Mouse (Mus musculus) hindbrain, embryonic 16.5 days (tissue): ENCODE data around the gene Ppp2r5d. TPM values are rescaled to one million over a fixed set of nuclear protein-coding genes. Genes with fewer than 3 reads are reported as not detected.

Experiments
- ATAC-seq: fragments of 200-750 bp; cut with Nextera tagmentation; 2 replicates; pipeline ENCODE4 v1.8.0; 2017; ENCODE audit warnings: moderate TSS enrichment, moderate library complexity
- H3K27ac ChIP-seq: fragments of 300-500 bp; sonication (generic); 2 replicates; pipeline ENCODE4 v1.5.1; 2014; ENCODE audit warnings: low read depth, mild to moderate bottlenecking, control low read depth, low read length, moderate library complexity
- H3K27me3 ChIP-seq: fragments of 300-500 bp; sonication (generic); replicated peaks from 2 replicates; pipeline ENCODE4 v1.6.1; 2014; ENCODE audit warnings: low read length; ENCODE audit not compliant: control insufficient read depth, insufficient read depth
- H3K36me3 ChIP-seq: fragments of 300-500 bp; sonication (generic); 2 replicates; pipeline ENCODE4 v1.6.1; 2014; ENCODE audit warnings: mild to moderate bottlenecking, low read length, moderate library complexity, mixed read lengths; ENCODE audit not compliant: control insufficient read depth, insufficient read depth
- H3K4me1 ChIP-seq: fragments of 300-500 bp; sonication (generic); 2 replicates; pipeline ENCODE4 v1.6.1; 2014; ENCODE audit warnings: low read depth, low read length; ENCODE audit not compliant: control insufficient read depth, insufficient read depth
- H3K4me2 ChIP-seq: fragments of 300-500 bp; sonication (generic); 2 replicates; pipeline ENCODE4 v1.6.1; 2014; ENCODE audit warnings: mild to moderate bottlenecking, low read length, control low read depth, moderate library complexity
- H3K4me3 ChIP-seq: fragments of 300-500 bp; sonication (generic); 2 replicates; pipeline ENCODE4 v1.5.1; 2014; ENCODE audit warnings: mild to moderate bottlenecking, low read length, control low read depth, moderate library complexity
- H3K9ac ChIP-seq: fragments of 300-500 bp; sonication (generic); 2 replicates; pipeline ENCODE4 v1.6.1; 2014; ENCODE audit warnings: low read depth, mild to moderate bottlenecking, control low read depth, low read length, moderate library complexity
- H3K9me3 ChIP-seq: fragments of 300-500 bp; sonication (generic); 2 replicates; pipeline ENCODE4 v1.6.1; 2014; ENCODE audit warnings: mild to moderate bottlenecking, low read length, moderate library complexity; ENCODE audit not compliant: control insufficient read depth
- WGBS: fragments of 180-500 bp; shearing (Covaris S2); extraction: QIAGEN DNeasy Blood & Tissue Kit; methylation state at CpG from one replicate; pipeline ENCODE4 v1.1.7; 2014; 5-methylcytosine and 5-hydroxymethylcytosine counted together
- polyA plus RNA-seq: library from polyadenylated mRNA; unstranded; fragments of >200 nt; fragmentation: Nextera tagmentation; extraction: Ambion mirVana; gene quantifications from 2 replicates; pipeline ENCODE4 v1.2.1, GENCODE M21; 2015

The Ppp2r5d gene
- polyA plus RNA-seq, 1 experiment from 2014 or later, result 102 TPM

- Histone ChIP-seq H3K4me2 (peak within 1 kb of the TSS; percentile 89), H3K27me3 (no peaks in the 10 kb centered on the region), H3K9me3 (no peaks in the 10 kb centered on the region), H3K4me1 (peaks cover 12% of the 10 kb centered on the region), H3K4me3 (peak within 1 kb of the TSS; percentile 98), H3K9ac (peak within 1 kb of the TSS; percentile 95), H3K36me3 (peaks cover 16% of the 10 kb centered on the region), H3K27ac (peak within 1 kb of the TSS; percentile 80)
- WGBS, result 8% methylated on average over 36 of the region's 36 CpGs
- peak; percentile 94 for ATAC-seq
These were observed 6.2 kb upstream of the Ppp2r5d start, which contains the start of gene Pex6 for GRCm38 (mm10) chr17:46710959-46711597. TSS of gene Pex6 (plus strand) at chr17:46711463.

GRCm38 (mm10) chr17:46706375-46707089 lies 1.6 kb upstream of the Ppp2r5d start:
- H3K4me1 ChIP-seq, result peaks cover 26% of the 10 kb centered on the region
- no peaks in the 10 kb centered on the region for H3K9me3 ChIP-seq
- ATAC-seq, result no peak
- no peaks in the 10 kb centered on the region for H3K36me3 ChIP-seq
- H3K27ac ChIP-seq, result no peak overlapping the region
- no peak overlapping the region for H3K9ac ChIP-seq
- H3K4me2 ChIP-seq, result no peak overlapping the region
- H3K27me3 ChIP-seq, result no peaks in the 10 kb centered on the region
- WGBS, result 95% methylated on average over 14 of the region's 14 CpGs
- no peak overlapping the region for H3K4me3 ChIP-seq

GRCm38 (mm10) chr17:46703971-46704886 lies 682 bp downstream of the Ppp2r5d start:
- 5% methylated on average over 35 of the region's 41 CpGs for WGBS
- peaks cover 31% of the 10 kb centered on the region for H3K4me1 ChIP-seq
- peak overlapping the region; percentile 72 for H3K4me2 ChIP-seq
- H3K27me3 ChIP-seq, result no peaks in the 10 kb centered on the region
- H3K36me3 ChIP-seq, result 0 out of 2 replicates have a peak, but pooled peaks cover 3% of the 10 kb centered on the region
- ATAC-seq, result peak; percentile 73; the same call in 1 of the 2 replicates
- peak overlapping the region; percentile 86 for H3K27ac ChIP-seq
- peak overlapping the region; percentile 96 for H3K9ac ChIP-seq
- H3K9me3 ChIP-seq, result no peaks in the 10 kb centered on the region
- H3K4me3 ChIP-seq, result peak overlapping the region; percentile 98

GRCm38 (mm10) chr17:46702506-46702905 lies 2.4 kb downstream of the Ppp2r5d start:
- 86% methylated on average over 5 of the region's 5 CpGs for WGBS
- H3K27me3 ChIP-seq, result no peaks in the 10 kb centered on the region
- H3K4me3 ChIP-seq, result no peak overlapping the region
- H3K9me3 ChIP-seq, result no peaks in the 10 kb centered on the region
- no peak overlapping the region; the same call in 1 of the 2 replicates for H3K4me2 ChIP-seq
- no peak overlapping the region for H3K27ac ChIP-seq
- 0 out of 2 replicates have a peak, but pooled peaks cover 3% of the 10 kb centered on the region for H3K36me3 ChIP-seq
- no peak overlapping the region; the same call in 1 of the 2 replicates for H3K9ac ChIP-seq
- H3K4me1 ChIP-seq, result peaks cover 31% of the 10 kb centered on the region
- ATAC-seq, result no peak

- H3K27ac ChIP-seq, result no peak overlapping the region
- no peak overlapping the region for H3K4me2 ChIP-seq
- H3K9me3 ChIP-seq, result no peaks in the 10 kb centered on the region
These were observed 2.8 kb downstream of the Ppp2r5d start for GRCm38 (mm10) chr17:46702100-46702499.

GRCm38 (mm10) chr17:46701489-46701888 lies 3.4 kb downstream of the Ppp2r5d start:
- no peaks in the 10 kb centered on the region for H3K27me3 ChIP-seq
- peaks cover 31% of the 10 kb centered on the region for H3K4me1 ChIP-seq
- H3K27ac ChIP-seq, result no peak overlapping the region
- WGBS, result 79% methylated on average over 12 of the region's 12 CpGs
- H3K9ac ChIP-seq, result peak overlapping the region; percentile 23; the same call in 1 of the 2 replicates
- no peak overlapping the region for H3K4me3 ChIP-seq
- no peak for ATAC-seq
- peak overlapping the region; percentile 5; the same call in 1 of the 2 replicates for H3K4me2 ChIP-seq
- H3K9me3 ChIP-seq, result no peaks in the 10 kb centered on the region
- H3K36me3 ChIP-seq, result 0 out of 2 replicates have a peak, but pooled peaks cover 3% of the 10 kb centered on the region

More at GRCm38 (mm10) chr17:46702100-46702499, 2.8 kb downstream of the Ppp2r5d start:
- Histone ChIP-seq H3K27me3 (no peaks in the 10 kb centered on the region), H3K4me1 (peaks cover 31% of the 10 kb centered on the region), H3K36me3 (0 out of 2 replicates have a peak, but pooled peaks cover 3% of the 10 kb centered on the region), H3K9ac (peak overlapping the region; percentile 37; the same call in 1 of the 2 replicates), H3K4me3 (no peak overlapping the region)
- no peak for ATAC-seq
- WGBS, result 82% methylated on average over 12 of the region's 12 CpGs

- H3K9me3 ChIP-seq, result no peaks in the 10 kb centered on the region
- no peak overlapping the region for H3K27ac ChIP-seq
- WGBS, result 93% methylated on average over 3 of the region's 3 CpGs
- no peak overlapping the region for H3K4me3 ChIP-seq
- H3K36me3 ChIP-seq, result 0 out of 2 replicates have a peak, but pooled peaks cover 3% of the 10 kb centered on the region
- ATAC-seq, result no peak
- no peak overlapping the region for H3K4me2 ChIP-seq
- H3K9ac ChIP-seq, result no peak overlapping the region
- H3K27me3 ChIP-seq, result no peaks in the 10 kb centered on the region
- H3K4me1 ChIP-seq, result peaks cover 29% of the 10 kb centered on the region
These were observed 5.0 kb downstream of the Ppp2r5d start for GRCm38 (mm10) chr17:46699912-46700311.

- no peaks in the 10 kb centered on the region for H3K9me3 ChIP-seq
- H3K4me3 ChIP-seq, result no peak overlapping the region
- no peak overlapping the region for H3K9ac ChIP-seq
- peaks cover 29% of the 10 kb centered on the region for H3K4me1 ChIP-seq
- no peak for ATAC-seq
- H3K36me3 ChIP-seq, result 0 out of 2 replicates have a peak, but pooled peaks cover 3% of the 10 kb centered on the region
- WGBS, result 83% methylated on average over 5 of the region's 5 CpGs
- no peak overlapping the region for H3K4me2 ChIP-seq
- no peak overlapping the region for H3K27ac ChIP-seq
- no peaks in the 10 kb centered on the region for H3K27me3 ChIP-seq
These were observed 5.7 kb downstream of the Ppp2r5d start for GRCm38 (mm10) chr17:46699245-46699644.
